Mouse (Mus musculus) heart, postnatal 0 days (tissue): Measurements from ENCODE around the gene App. TPM values are rescaled to one million over a fixed set of nuclear protein-coding genes. Genes with fewer than 3 reads are reported as not detected.

Experiments used
- ATAC-seq: fragments of 200-750 bp; cut with Nextera tagmentation; 2 replicates; pipeline ENCODE4 v1.8.0; 2017; ENCODE audit warnings: low read depth, moderate number of reproducible peaks, moderate library complexity; ENCODE audit not compliant: insufficient read depth
- DNase-seq: peaks from one replicate; pipeline ENCODE4 v3.0.0-alpha.2; 2016; ENCODE audit warnings: low spot score
- H3K27ac ChIP-seq: fragments of 300-500 bp; sonication (generic); 2 replicates; pipeline ENCODE4 v1.5.1; 2014; ENCODE audit warnings: low read depth, mild to moderate bottlenecking
- H3K27me3 ChIP-seq: fragments of 300-500 bp; sonication (generic); 2 replicates; pipeline ENCODE4 v1.6.1; 2014; ENCODE audit warnings: low read length, mixed read lengths; ENCODE audit not compliant: control insufficient read depth, insufficient read depth
- H3K36me3 ChIP-seq: fragments of 300-500 bp; sonication (generic); replicated peaks from 2 replicates; pipeline ENCODE4 v1.6.1; 2014; ENCODE audit warnings: low read length, mixed read lengths; ENCODE audit not compliant: control insufficient read depth, insufficient read depth
- H3K4me1 ChIP-seq: fragments of 300-500 bp; sonication (generic); 2 replicates; pipeline ENCODE4 v1.6.1; 2014; ENCODE audit warnings: antibody characterized with exemption; ENCODE audit not compliant: control insufficient read depth, insufficient read depth
- H3K4me2 ChIP-seq: fragments of 300-500 bp; sonication (generic); 2 replicates; pipeline ENCODE4 v1.6.1; 2014; ENCODE audit warnings: low read depth, mild to moderate bottlenecking, low read length, moderate library complexity
- H3K4me3 ChIP-seq: fragments of 300-500 bp; sonication (generic); 2 replicates; pipeline ENCODE4 v1.5.1; 2014; ENCODE audit warnings: low read depth, low read length
- H3K9ac ChIP-seq: fragments of 300-500 bp; sonication (generic); replicated peaks from 2 replicates; pipeline ENCODE4 v1.6.1; 2014; ENCODE audit warnings: low read depth, low read length, mixed read lengths
- H3K9me3 ChIP-seq: fragments of 300-500 bp; sonication (generic); replicated peaks from 2 replicates; pipeline ENCODE4 v1.6.1; 2016; ENCODE audit warnings: low read length; ENCODE audit not compliant: control insufficient read depth
- CTCF ChIP-seq: IDR thresholded peaks from 2 replicates; pipeline ENCODE4 v1.5.1; 2016; ENCODE audit warnings: antibody characterized with exemption, control low read depth, low read depth
- EP300 ChIP-seq: IDR thresholded peaks from 2 replicates; pipeline ENCODE4 v1.6.1; 2016; ENCODE audit warnings: antibody characterized with exemption, low read depth
- WGBS: fragments of 180-500 bp; shearing (Covaris S2); extraction: QIAGEN DNeasy Blood & Tissue Kit; methylation state at CpG from one replicate; pipeline ENCODE4 v1.1.7; 2014; 5-methylcytosine and 5-hydroxymethylcytosine counted together
- polyA plus RNA-seq: library from polyadenylated mRNA; unstranded; fragments of >200 nt; fragmentation: Nextera tagmentation; extraction: Ambion mirVana; gene quantifications from 2 replicates; pipeline ENCODE4 v1.2.1, GENCODE M21; 2015
- total RNA-seq: library from RNA; depleted of rRNA; stranded (reverse); fragments of >200 nt; gene quantifications from 2 replicates; pipeline ENCODE4 v1.2.3, GENCODE M21; 2014; ENCODE audit warnings: low replicate concordance

App gene
- total and polyA plus RNA-seq, 2 experiments from 2014 or later = 122 to 139 TPM

DNA sequence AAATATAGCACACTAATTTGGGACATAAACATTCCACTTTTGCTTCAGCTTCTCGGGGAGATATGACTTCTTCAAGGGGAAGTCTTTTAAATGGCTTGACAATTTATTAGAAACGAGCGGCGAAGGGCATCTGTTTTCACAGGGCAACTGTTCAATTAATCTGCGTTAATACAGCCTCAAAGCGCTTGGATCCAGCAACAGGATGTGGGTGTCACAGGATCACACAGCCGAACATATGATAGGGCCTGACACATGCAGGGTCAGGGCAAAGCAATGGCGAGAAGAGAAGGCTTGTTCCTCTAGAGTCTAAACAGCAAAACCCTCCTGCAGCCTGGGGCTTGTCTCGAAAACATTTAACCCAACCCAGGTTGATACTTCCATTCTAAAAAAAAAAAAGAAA lies 22.7 kb downstream of the App start:
- Histone ChIP-seq H3K9ac (0 out of 2 replicates have a peak overlapping the region, but pooled peaks have one; percentile 29), H3K27me3 (no peaks in the 10 kb centered on the region), H3K4me1 (peaks cover 62% of the 10 kb centered on the region), H3K27ac (peak overlapping the region; percentile 76), H3K36me3 (no peaks in the 10 kb centered on the region), H3K9me3 (no peaks in the 10 kb centered on the region), H3K4me3 (peak overlapping the region; percentile 11; the same call in 1 of the 2 replicates), H3K4me2 (peak overlapping the region; percentile 44; the same call in 1 of the 2 replicates)
- WGBS = 22% methylated on average over 9 of the region's 9 CpGs
- TF ChIP-seq CTCF = no peak
- TF ChIP-seq EP300 = no peak
- ATAC-seq = no peak
- DNase-seq = no peak

DNA sequence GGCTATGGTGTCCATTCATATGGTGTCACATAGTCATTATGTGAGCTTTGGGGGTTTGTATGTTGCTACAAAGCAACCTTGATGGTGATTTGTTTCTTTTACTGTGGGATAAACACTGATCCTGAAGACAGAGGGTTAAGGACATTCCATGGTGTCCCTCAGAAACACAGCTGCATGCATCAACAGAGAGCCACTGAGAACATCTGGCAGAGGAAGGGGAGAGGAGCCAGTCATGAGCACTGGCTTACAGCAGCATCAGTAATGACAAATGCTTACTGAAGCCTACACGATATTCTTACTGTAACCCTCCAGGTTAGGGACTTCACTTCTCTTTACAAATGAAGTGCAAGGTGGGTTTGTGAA lies 24.1 kb downstream of the App start:
- Histone ChIP-seq H3K27me3 (no peaks in the 10 kb centered on the region), H3K4me2 (no peak overlapping the region), H3K4me3 (no peak overlapping the region), H3K9ac (no peak overlapping the region), H3K27ac (peak overlapping the region; percentile 83), H3K36me3 (no peaks in the 10 kb centered on the region), H3K4me1 (peaks cover 55% of the 10 kb centered on the region), H3K9me3 (no peaks in the 10 kb centered on the region)
- ATAC-seq (no peak), DNase-seq (no peak)
- WGBS = 67% methylated on average over 1 of the region's 1 CpGs
- TF ChIP-seq EP300 (no peak), CTCF (no peak)

- TF ChIP-seq EP300 (no peak), CTCF (no peak)
- Histone ChIP-seq H3K36me3 (no peaks in the 10 kb centered on the region), H3K4me1 (peaks cover 57% of the 10 kb centered on the region), H3K4me3 (no peak overlapping the region), H3K9ac (no peak overlapping the region), H3K4me2 (peak overlapping the region; percentile 28), H3K27ac (peak overlapping the region; percentile 83), H3K9me3 (no peaks in the 10 kb centered on the region), H3K27me3 (no peaks in the 10 kb centered on the region)
- ATAC-seq (peak; percentile 86), DNase-seq (peak; percentile 80)
- WGBS = 28% methylated on average over 9 of the region's 9 CpGs
These were observed 24.7 kb downstream of the App start for GRCm38 (mm10) chr16:85148615-85149508.

GRCm38 (mm10) chr16:85147440-85147839 lies 26.1 kb downstream of the App start:
- no peak overlapping the region for H3K4me2 ChIP-seq
- DNase-seq (no peak), ATAC-seq (no peak)
- H3K9ac ChIP-seq = no peak overlapping the region
- WGBS = 29% methylated on average over 4 of the region's 4 CpGs
- no peaks in the 10 kb centered on the region for H3K36me3 ChIP-seq
- no peaks in the 10 kb centered on the region for H3K9me3 ChIP-seq
- TF ChIP-seq EP300 = no peak
- no peak for TF ChIP-seq CTCF
- H3K27ac ChIP-seq = peak overlapping the region; percentile 83; the same call in 1 of the 2 replicates
- H3K4me1 ChIP-seq = peaks cover 49% of the 10 kb centered on the region
- no peak overlapping the region for H3K4me3 ChIP-seq
- no peaks in the 10 kb centered on the region for H3K27me3 ChIP-seq

DNA sequence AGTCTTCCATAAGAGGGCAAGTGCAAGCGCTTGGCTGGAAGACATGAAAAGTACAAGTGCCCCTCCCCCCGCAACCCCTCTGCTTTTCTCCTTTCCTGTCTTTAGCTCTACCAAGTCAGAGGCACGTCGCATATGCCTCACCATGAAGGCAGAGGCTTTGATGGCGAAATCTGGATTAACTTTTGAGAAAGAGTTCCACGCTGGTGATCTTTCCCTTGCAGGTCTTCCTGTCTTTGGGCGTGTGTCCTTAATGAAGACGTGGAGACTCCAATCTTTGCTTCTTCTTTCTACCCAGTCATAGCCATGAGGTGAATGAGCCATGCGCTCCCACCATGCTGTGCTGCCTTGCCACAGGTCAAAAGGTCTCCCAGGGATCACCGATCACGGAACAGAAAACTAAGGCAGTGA lies 27.8 kb downstream of the App start:
- Histone ChIP-seq H3K4me3 (no peak overlapping the region), H3K36me3 (no peaks in the 10 kb centered on the region), H3K9ac (no peak overlapping the region), H3K27ac (no peak overlapping the region), H3K4me2 (no peak overlapping the region), H3K4me1 (peaks cover 40% of the 10 kb centered on the region), H3K9me3 (no peaks in the 10 kb centered on the region), H3K27me3 (no peaks in the 10 kb centered on the region)
- TF ChIP-seq EP300 (no peak), CTCF (no peak)
- 90% methylated on average over 11 of the region's 11 CpGs for WGBS
- ATAC-seq (no peak), DNase-seq (no peak)

- Histone ChIP-seq H3K4me1 (peaks cover 39% of the 10 kb centered on the region), H3K27ac (no peak overlapping the region), H3K9ac (no peak overlapping the region), H3K27me3 (no peaks in the 10 kb centered on the region), H3K4me2 (no peak overlapping the region), H3K36me3 (no peaks in the 10 kb centered on the region), H3K4me3 (no peak overlapping the region), H3K9me3 (no peaks in the 10 kb centered on the region)
- DNase-seq = no peak
- TF ChIP-seq CTCF = no peak
- TF ChIP-seq EP300 = no peak
- 83% methylated on average over 11 of the region's 11 CpGs for WGBS
- ATAC-seq = no peak
These were observed 28.2 kb downstream of the App start for GRCm38 (mm10) chr16:85145369-85145768.
